Mouse (Mus musculus) layer of hippocampus, postnatal 10 days (tissue): ENCODE results near the gene Kifc3. TPM values are rescaled to one million over a fixed set of nuclear protein-coding genes. Genes with fewer than 3 reads are reported as not detected.

Experiments
- DNase-seq, 2 experiments: peaks; one replicate each; pipeline ENCODE4 v3.0.0; 2021; ENCODE audit warnings: low spot score in 2 of 2
- total RNA-seq, 2 experiments: library from RNA; stranded (reverse); gene quantifications; 2 replicates each; pipeline ENCODE4 v1.2.3; 2021

Kifc3 gene
- total RNA-seq, 2 experiments from 2014 or later: 72.4 to 90.2 TPM

- DNase-seq: peak; percentile 97 to 98
Measured at GRCm38 (mm10) chr8:95080381-95081341, 122.0 kb downstream of the Kifc3 start, which contains the start of gene Katnb1. Gene Katnb1, plus strand, starts transcription at chr8:95081186.

DNA sequence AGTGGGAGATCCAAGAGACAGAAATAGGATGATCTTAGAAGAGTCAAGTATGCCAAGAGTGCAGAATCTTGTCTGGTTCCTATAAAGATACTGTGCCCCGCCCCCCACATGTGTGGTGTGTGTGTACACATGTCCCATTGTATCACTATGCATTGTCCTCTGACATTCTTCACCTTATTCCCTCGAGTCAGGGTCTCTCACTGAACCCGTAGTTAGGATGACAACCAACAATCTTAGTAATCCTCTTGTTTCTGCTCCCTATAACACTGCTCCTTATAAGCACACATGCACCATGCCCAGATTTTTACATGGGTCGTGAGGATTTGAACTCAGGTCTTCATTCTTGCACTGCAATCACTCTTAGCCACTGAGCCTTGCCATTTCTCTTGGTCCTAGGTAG lies 123.3 kb downstream of the Kifc3 start:
- DNase-seq: no peak

- DNase-seq: no peak
Measured at GRCm38 (mm10) chr8:95078055-95078454, 124.6 kb downstream of the Kifc3 start.

DNA sequence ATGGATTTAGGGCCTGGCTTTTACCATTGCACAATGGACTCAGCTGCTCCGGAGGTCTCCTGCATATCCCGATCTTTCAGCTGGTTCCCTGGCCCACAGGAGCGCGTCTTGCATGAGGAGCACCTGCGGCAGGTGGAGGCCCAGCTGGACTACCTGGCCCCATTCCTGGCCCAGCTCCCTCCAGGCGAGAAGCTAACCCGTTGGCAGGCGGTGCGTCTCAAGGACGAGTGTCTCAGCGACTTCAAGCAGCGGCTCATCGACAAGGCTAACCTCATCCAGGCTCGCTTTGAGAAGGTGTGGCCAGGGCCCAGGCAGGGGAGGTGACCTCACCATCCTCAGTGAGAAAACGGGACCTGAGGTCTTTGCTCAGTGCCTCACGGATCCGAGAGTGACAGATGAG lies 126.5 kb downstream of the Kifc3 start:
- no peak for DNase-seq

DNA sequence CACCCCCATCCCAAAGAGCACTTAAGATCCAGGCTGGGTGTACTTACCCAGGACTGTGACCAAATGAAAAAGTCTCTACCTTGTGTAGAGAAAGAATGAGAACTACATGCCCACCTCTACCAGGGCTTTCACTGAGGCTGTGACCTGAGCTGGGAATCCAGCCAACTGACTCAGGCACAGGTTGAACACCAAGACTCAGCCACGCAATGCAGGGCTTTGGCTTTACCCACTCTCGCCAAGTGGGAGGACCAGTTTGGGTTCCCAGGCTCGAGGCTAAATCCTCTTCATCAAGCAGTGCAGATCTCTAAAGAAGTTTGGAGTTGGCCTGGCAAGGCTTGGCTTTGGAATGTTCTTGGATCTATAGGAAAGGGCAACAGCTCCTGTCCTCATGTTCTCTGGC lies 127.1 kb downstream of the Kifc3 start:
- no peak for DNase-seq

DNA sequence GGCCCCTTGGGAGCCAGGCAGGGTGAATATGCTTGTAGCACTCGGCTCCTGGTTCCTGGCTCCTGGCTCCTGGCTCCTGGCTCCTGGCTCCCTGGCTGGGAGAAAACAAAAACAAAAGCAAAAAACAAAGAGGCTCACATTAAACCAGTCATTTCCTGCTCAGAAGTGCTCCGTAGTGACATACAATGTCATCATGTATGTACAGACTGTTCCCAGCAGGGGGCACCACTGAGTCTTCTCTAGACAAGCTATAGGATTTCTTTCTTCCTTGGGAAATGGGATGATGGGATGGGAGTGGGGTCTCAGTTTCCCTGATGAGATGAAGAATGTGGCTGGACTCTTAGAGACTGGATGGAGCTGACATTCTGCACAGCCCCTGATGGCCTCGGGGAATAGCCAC lies 135.0 kb downstream of the Kifc3 start:
- DNase-seq: peak; percentile 40 to 55

GRCm38 (mm10) chr8:95064531-95064930 lies 138.1 kb downstream of the Kifc3 start:
- DNase-seq: no peak

DNA sequence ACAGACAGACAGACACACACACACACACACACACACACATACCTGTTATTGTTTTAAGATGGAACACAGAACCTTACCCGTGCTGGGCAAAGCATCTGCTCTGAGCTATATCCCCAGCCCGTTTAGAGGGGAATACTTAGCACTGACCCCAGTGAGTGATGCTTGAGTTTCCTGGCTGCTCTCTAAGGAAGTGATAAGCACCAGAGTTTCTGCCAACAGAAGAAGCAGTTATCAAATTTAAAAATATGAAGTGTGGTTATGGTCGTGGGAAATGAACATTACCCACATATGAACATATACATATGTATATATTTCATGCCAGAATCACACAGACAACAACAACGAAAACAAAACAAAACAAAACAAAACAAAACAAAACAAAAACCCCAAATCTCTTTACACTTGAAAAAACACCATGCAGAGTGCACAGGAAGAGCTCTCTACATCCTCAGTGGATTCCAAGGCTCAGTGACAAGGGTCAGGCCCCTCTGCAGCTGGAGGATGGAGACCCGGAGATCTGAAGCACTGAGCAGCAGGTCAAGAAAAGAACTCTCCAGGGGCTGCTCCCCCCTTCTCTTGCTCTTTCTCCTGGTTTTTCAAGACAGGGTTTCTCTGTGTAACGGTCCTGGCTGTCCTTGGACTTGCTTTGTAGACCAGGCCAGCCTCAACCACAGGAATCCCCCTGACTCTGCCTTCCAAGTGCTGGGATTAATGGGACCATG lies 142.6 kb downstream of the Kifc3 start:
- no peak for DNase-seq

GRCm38 (mm10) chr8:95058661-95059060 lies 144.0 kb downstream of the Kifc3 start:
- no peak for DNase-seq

DNA sequence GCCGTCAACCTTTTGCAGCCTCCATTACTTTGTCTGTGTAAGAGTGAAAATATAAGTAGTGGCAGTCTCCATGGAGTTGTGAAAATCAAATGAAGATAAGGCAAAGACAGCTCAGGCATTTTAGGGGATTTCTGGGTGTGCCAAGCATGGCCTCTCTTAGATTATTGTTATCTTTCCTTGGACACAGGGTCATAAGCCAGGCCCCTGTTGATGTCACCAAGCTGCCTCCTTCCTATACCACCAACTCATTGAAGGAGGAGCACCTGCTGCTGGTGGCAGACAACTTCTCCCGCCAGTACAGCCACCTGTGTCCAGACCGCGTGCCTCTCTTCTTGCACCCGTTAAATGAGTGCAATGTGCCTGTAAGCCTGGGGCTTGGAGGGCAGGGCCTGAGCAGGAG lies 146.2 kb downstream of the Kifc3 start:
- DNase-seq: no peak

DNA sequence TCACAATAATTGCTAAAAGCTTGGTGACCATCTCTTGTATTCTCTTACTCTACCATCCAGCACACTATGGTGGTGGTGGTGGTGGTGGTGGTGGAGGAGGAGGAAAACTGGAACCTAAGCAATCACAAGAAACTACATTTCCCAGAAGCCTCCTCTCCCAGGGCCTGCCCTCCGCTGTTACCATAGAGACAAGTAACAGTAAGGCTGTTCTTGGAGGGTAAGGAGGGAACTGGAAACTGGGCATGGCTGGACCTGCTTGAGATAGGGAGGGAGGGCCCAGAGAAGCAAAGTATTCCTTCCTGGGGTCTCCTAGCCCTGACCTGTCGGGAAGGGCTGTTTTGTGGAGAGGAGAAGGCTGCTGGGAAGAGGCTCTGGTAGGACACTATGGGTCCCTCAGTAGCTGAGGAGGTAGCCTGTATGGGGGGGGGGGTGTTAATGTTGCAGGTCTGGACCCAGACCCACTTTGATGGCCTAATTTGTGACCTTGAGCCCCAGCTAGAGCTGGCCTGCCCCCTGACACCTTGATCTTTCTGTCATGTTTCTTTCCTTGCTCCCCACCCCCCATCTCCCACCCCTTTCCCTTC lies 147.6 kb downstream of the Kifc3 start, which contains the start of gene Drc7:
TSS of gene Drc7 (plus strand) at position 177 of the 584 bp plus-strand sequence.
- DNase-seq: peak; percentile 12 to 21

DNA sequence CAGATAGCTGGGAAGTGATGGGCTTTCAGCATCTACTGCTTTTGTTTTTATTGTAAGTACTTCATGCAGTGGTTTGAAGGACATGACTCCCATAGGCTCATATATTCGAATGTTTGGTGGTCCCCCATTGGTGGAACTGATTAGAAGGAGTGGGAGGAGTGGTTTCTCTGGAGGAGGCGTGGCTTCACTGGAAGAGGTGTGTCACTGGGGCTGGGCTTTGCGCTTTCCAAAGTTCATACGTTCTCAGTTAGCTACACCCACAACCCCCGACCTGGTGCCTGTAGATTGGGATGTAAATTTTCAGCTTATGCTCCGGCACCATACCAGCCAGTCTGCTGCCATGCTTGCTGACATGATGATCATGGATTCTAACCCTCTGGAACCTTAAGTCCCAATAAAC lies 148.2 kb downstream of the Kifc3 start:
- DNase-seq: no peak

Other genes starting within 250 kb of the Kifc3 start
- gene Adgrg1, start 228.1 kb downstream of the Kifc3 start, total RNA-seq: 100 to 1,000 TPM; 160 to 164 TPM
- gene Adgrg3, start 185.1 kb downstream of the Kifc3 start, total RNA-seq: under 1 TPM; 0.20 to 0.48 TPM
- gene Drc7, start 147.7 kb downstream of the Kifc3 start, total RNA-seq: 1 to 10 TPM; 1.9 to 3.2 TPM
- 10 to 100 TPM; 38.5 to 38.9 TPM for gene Katnb1, start 121.6 kb downstream of the Kifc3 start, total RNA-seq
- under 1 TPM; 0.87 to 0.91 TPM for gene Cngb1, start 103.8 kb upstream of the Kifc3 start, total RNA-seq
- gene Tepp, start 107.8 kb upstream of the Kifc3 start, total RNA-seq: 1 to 10 TPM; 1.4 to 1.7 TPM
- 10 to 100 TPM; 18.1 to 19.4 TPM for gene Zfp319, start 129.1 kb upstream of the Kifc3 start, total RNA-seq
- 10 to 100 TPM; 17.2 to 22.8 TPM for gene Usb1, start 129.5 kb upstream of the Kifc3 start, total RNA-seq
- 10 to 100 TPM; 41.2 to 42.5 TPM for gene Mmp15, start 149.5 kb upstream of the Kifc3 start, total RNA-seq
- gene Cfap20, start 232.1 kb upstream of the Kifc3 start, total RNA-seq: 10 to 100 TPM; 64.1 to 67.9 TPM